Mouse (Mus musculus) forebrain, embryonic 16.5 days (tissue): ENCODE measurements at regions not wholly inside any gene's neighbourhood (a gene's known extent, or its start where the extent isn't known, plus 50 kb on each side); places are given as distances from the start of the nearest gene placed in this dataset.

ENCODE experiments used
- ATAC-seq: fragments of 200-750 bp; cut with Nextera tagmentation; 2 replicates; pipeline ENCODE4 v1.8.0; 2017; ENCODE audit warnings: mild to moderate bottlenecking, moderate library complexity
- H3K27ac ChIP-seq: fragments of 300-500 bp; sonication (generic); 2 replicates; pipeline ENCODE4 v1.5.1; 2014; ENCODE audit warnings: low read length, control low read depth
- H3K27me3 ChIP-seq: fragments of 300-500 bp; sonication (generic); replicated peaks from 2 replicates; pipeline ENCODE4 v1.6.1; 2014; ENCODE audit warnings: low read length; ENCODE audit not compliant: control insufficient read depth, insufficient read depth
- H3K36me3 ChIP-seq: fragments of 300-500 bp; sonication (generic); 2 replicates; pipeline ENCODE4 v1.6.1; 2014; ENCODE audit not compliant: control insufficient read depth, insufficient read depth
- H3K4me1 ChIP-seq: fragments of 300-500 bp; sonication (generic); replicated peaks from 2 replicates; pipeline ENCODE4 v1.6.1; 2014; ENCODE audit warnings: low read length; ENCODE audit not compliant: control insufficient read depth, insufficient read depth
- H3K4me2 ChIP-seq: fragments of 300-500 bp; sonication (generic); 2 replicates; pipeline ENCODE4 v1.6.1; 2014; ENCODE audit warnings: mild to moderate bottlenecking, low read length, control low read depth
- H3K4me3 ChIP-seq: fragments of 300-500 bp; sonication (generic); replicated peaks from 2 replicates; pipeline ENCODE4 v1.5.1; 2014; ENCODE audit warnings: mild to moderate bottlenecking, low read length, control low read depth
- H3K9ac ChIP-seq: fragments of 300-500 bp; sonication (generic); replicated peaks from 2 replicates; pipeline ENCODE4 v1.6.1; 2014; ENCODE audit warnings: low read depth, low read length, control low read depth
- H3K9me3 ChIP-seq: fragments of 300-500 bp; sonication (generic); 2 replicates; pipeline ENCODE4 v1.6.1; 2016; ENCODE audit warnings: low read length; ENCODE audit not compliant: control insufficient read depth
- WGBS: fragments of 180-500 bp; shearing (Covaris S2); extraction: QIAGEN DNeasy Blood & Tissue Kit; methylation state at CpG from one replicate; pipeline ENCODE4 v1.1.7; 2014; 5-methylcytosine and 5-hydroxymethylcytosine counted together

DNA sequence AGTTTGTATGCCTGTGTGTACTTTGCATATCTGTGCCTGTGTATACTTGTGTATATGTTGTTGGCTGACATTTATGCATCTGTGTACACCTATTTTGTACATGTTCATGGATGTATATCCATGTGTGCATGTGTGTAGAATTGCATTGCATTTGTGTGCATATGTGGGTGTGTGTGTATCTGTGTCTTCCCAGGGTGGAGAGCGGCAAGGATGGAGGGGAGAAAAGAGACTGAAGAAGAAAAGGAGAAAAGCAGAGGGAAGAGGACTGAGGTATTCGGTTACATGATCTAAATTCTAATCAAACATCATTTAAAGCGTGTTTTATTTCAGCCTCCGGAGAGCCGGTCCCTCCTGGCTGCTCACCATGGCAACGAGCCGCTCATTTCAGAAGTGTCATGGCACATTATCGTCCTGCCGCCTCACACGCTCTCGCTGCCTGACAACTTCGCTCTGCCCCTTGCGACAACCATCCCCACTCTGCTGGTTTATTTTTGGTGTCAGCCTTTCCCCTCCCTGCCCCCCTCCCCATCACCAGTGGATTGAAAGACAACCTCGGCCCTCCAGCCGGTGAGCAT, 58.6 kb downstream of the Mrm1 start:
- H3K4me3 ChIP-seq, result no peak overlapping the region
- peak overlapping the region; percentile 26 for H3K27ac ChIP-seq
- H3K4me1 ChIP-seq, result peaks cover 28% of the 10 kb centered on the region
- 10% methylated on average over 15 of the region's 15 CpGs for WGBS
- H3K4me2 ChIP-seq, result peak overlapping the region; percentile 36
- no peaks in the 10 kb centered on the region for H3K9me3 ChIP-seq
- peaks cover 41% of the 10 kb centered on the region for H3K27me3 ChIP-seq
- no peaks in the 10 kb centered on the region for H3K36me3 ChIP-seq
- ATAC-seq, result peak; percentile 79
- H3K9ac ChIP-seq, result 0 out of 2 replicates have a peak overlapping the region, but pooled peaks have one; percentile 35

GRCm38 (mm10) chr11:84759478-84759986, 59.8 kb downstream of the Mrm1 start:
- Histone ChIP-seq H3K36me3 (no peaks in the 10 kb centered on the region), H3K27ac (no peak overlapping the region; the same call in 1 of the 2 replicates), H3K27me3 (peaks cover 30% of the 10 kb centered on the region), H3K4me3 (no peak overlapping the region), H3K9me3 (no peaks in the 10 kb centered on the region), H3K4me1 (peaks cover 23% of the 10 kb centered on the region), H3K4me2 (no peak overlapping the region), H3K9ac (no peak overlapping the region)
- 86% methylated on average over 5 of the region's 5 CpGs for WGBS
- no peak for ATAC-seq

DNA sequence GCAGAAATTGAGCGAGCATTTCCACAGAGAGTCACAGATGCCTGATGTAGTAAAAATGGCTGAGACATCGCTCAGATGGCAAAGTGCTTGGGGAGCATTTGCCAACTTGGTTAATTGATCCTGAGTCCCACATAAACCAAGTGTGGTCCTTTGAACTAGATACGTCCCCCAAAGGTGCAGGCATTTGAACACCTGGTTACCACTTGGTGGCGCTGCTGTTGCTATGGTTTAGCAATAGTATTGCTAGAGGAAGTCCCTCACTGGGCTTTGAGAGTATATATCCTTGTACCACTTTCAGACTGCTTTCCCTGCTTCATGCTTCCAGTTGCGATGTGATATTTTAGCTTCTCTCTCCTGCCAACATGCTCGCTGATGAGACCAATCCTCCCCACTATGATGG, 67.3 kb downstream of the Mrm1 start:
- Histone ChIP-seq H3K27me3 (no peaks in the 10 kb centered on the region), H3K9ac (no peak overlapping the region), H3K9me3 (no peaks in the 10 kb centered on the region), H3K4me2 (no peak overlapping the region), H3K4me3 (no peak overlapping the region), H3K4me1 (no peaks in the 10 kb centered on the region), H3K27ac (no peak overlapping the region), H3K36me3 (no peaks in the 10 kb centered on the region)
- no peak for ATAC-seq
- WGBS, result 74% methylated on average over 6 of the region's 6 CpGs

DNA sequence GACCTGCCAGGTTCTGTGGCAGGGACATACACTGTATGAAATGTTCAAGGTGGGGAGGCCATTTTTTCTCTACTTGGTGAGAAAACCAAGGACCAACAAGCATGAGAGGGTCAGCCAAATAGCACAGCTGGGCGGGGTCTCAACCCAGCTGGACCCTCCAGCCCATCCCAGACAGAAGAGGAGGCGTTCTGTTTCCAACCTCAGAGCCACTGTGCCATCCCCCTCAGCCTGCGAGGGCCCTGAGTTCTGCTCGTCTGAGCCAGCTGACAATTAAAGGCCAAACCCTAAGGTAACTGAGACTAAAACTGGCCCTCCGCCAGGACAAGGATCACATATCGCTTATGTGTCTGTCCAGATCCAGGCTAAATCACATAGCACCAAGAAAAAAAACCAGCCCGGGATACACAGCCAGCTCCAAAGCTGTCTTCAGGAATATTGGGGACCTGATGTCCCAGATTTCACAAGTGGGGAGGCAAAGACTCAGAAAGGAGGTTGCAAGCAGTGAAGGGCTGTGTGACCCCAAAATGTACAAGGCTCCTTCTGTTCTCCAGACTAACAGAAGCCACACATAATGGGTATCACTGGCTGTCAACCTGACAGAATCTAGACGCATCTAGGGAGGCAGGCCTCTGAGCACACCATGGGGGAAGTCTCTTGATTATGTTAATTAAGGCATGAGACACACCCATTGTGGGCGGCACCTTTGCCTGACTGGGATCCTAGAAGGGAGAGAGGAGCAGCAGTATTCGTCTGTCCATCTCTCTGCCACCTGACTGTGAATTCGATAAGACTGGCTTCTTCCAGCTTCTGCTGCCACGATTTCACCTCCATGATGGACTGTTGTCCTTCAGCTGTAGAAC, 69.6 kb downstream of the Mrm1 start:
- H3K27me3 ChIP-seq, result no peaks in the 10 kb centered on the region; the same call in 1 of the 2 replicates
- no peak for ATAC-seq
- WGBS, result 34% methylated on average over 12 of the region's 12 CpGs

DNA sequence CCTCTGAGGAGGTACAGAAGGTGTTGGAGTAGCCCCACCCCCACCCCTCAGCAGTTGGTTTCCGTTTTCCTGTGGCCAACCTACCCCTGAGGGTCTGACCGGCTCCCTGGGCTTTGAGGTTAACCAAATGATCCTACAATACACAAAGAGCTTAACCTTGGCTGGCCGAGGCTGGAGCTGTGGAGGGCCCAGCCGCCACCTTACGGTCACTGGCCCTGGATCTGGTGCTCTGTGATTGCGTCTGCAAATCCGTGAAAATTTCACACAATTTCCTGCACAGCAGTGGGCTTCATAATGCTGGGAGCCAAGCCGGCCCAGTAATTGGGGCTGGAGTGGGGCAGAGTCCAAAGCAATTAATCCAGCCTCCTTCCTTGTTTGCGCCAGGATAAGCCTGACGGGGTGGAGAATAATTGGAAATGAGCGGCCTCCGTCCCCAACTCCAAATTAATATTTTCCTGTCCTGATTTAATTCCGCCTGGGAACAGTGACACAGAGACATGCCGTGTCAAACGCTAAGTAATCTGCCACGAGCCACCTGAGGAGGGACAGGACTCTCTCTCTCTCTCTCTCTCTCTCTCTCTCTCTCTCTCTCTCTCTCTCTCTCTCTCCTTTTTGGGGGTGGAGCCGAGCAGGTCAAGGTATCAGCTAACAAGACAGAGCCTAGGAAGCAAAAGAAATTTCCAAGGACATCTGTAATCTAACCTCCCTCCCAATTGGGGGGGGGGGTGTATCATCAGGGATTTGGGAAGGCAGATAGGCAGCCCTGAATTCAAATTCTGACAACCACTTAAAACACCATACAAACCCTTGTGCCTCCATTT, 80.3 kb downstream of the Mrm1 start:
- Histone ChIP-seq H3K9me3 (no peaks in the 10 kb centered on the region; the same call in 1 of the 2 replicates), H3K4me3 (no peak overlapping the region), H3K27ac (no peak overlapping the region), H3K9ac (no peak overlapping the region; the same call in 1 of the 2 replicates), H3K36me3 (no peaks in the 10 kb centered on the region), H3K4me2 (no peak overlapping the region), H3K27me3 (peaks cover 3% of the 10 kb centered on the region; the same call in 1 of the 2 replicates), H3K4me1 (0 out of 2 replicates have a peak, but pooled peaks cover 3% of the 10 kb centered on the region)
- peak; percentile 26; the same call in 1 of the 2 replicates for ATAC-seq
- WGBS, result 6% methylated on average over 17 of the region's 17 CpGs

More for the DNA sequence above, 69.6 kb downstream of the Mrm1 start:
- H3K27ac ChIP-seq, result no peak overlapping the region
- no peak overlapping the region for H3K4me2 ChIP-seq
- H3K36me3 ChIP-seq, result no peaks in the 10 kb centered on the region
- H3K9ac ChIP-seq, result no peak overlapping the region
- no peak overlapping the region for H3K4me3 ChIP-seq
- H3K9me3 ChIP-seq, result no peaks in the 10 kb centered on the region
- no peaks in the 10 kb centered on the region for H3K4me1 ChIP-seq

DNA sequence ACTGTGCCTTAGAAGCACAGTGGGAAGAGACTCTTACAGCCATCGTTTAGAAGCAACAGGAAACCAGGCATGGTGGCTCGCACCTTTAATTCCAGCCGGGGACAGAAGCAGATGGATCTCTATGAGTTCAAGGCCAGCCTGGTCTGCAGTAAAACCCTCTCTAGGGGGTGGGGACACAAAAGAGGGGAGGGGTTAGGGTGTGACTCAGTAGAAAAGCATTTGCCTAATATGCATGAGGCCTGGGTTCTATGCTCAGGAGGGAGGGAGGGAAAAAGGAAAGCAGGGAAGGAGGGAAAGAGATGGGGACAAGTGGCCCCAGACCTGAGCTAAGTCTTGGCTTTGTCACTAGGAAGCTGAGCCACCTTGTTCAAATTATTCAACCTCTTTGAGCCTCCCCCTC, 81.2 kb downstream of the Mrm1 start:
- Histone ChIP-seq H3K27ac (no peak overlapping the region), H3K4me2 (no peak overlapping the region), H3K36me3 (no peaks in the 10 kb centered on the region), H3K4me1 (0 out of 2 replicates have a peak, but pooled peaks cover 3% of the 10 kb centered on the region), H3K9me3 (no peaks in the 10 kb centered on the region; the same call in 1 of the 2 replicates), H3K4me3 (no peak overlapping the region), H3K9ac (no peak overlapping the region), H3K27me3 (peaks cover 3% of the 10 kb centered on the region; the same call in 1 of the 2 replicates)
- 57% methylated on average over 3 of the region's 3 CpGs for WGBS
- no peak for ATAC-seq

- no peak overlapping the region for H3K4me3 ChIP-seq
- no peak overlapping the region for H3K27ac ChIP-seq
- no peak overlapping the region for H3K9ac ChIP-seq
- no peaks in the 10 kb centered on the region for H3K4me1 ChIP-seq
- WGBS, result 71% methylated on average over 6 of the region's 6 CpGs
- no peak overlapping the region for H3K4me2 ChIP-seq
- H3K36me3 ChIP-seq, result no peaks in the 10 kb centered on the region
- no peak for ATAC-seq
- no peaks in the 10 kb centered on the region; the same call in 1 of the 2 replicates for H3K9me3 ChIP-seq
- H3K27me3 ChIP-seq, result peaks cover 9% of the 10 kb centered on the region
Measured at GRCm38 (mm10) chr11:84731890-84732289, 87.4 kb downstream of the Mrm1 start.

DNA sequence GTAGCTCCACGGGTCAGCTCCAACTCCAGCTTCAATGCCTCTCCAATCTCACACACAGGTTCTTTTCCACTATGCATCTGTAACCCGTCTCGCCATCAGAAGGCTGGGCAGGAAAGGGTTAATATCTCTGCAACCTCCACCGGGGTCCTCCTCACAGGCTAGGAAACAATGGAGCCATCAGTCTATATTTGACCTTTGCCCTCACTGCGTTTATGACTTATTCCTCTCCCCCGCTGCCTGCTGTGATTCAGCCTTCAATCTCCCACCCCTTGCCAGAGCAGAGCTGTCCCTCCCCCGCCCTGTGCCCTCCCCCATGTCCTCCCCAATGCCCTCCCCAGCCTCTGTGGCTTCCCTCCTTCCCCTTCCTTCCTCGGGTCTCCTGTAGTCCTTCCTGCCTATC, 89.1 kb downstream of the Mrm1 start:
- Histone ChIP-seq H3K9me3 (no peaks in the 10 kb centered on the region), H3K4me1 (no peaks in the 10 kb centered on the region), H3K4me2 (no peak overlapping the region), H3K9ac (no peak overlapping the region), H3K36me3 (no peaks in the 10 kb centered on the region), H3K27ac (no peak overlapping the region), H3K4me3 (no peak overlapping the region), H3K27me3 (peaks cover 9% of the 10 kb centered on the region)
- no peak for ATAC-seq
- WGBS, result 22% methylated on average over 8 of the region's 8 CpGs

DNA sequence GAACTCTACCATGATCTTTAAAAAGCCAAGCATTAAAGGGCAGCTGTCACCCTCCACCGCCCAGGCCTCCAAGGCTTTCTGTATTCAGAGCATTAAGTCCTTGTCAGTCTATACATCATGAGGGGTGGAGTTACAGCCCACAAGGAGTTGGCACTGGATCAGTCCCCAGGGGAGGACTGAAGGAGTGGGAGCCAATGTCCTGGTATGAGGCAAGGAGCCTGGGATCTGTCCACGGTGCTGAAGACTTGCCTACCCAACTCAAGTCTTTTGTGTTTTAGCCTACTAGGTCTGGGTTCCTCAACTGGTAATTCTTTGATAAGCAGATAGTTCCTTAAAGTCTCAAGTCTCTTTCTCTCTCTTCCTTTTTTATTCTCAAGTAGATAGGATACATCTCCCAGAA, 90.1 kb downstream of the Mrm1 start:
- no peak overlapping the region for H3K9ac ChIP-seq
- H3K27ac ChIP-seq, result no peak overlapping the region
- H3K4me2 ChIP-seq, result no peak overlapping the region
- no peak overlapping the region for H3K4me3 ChIP-seq
- H3K27me3 ChIP-seq, result peaks cover 17% of the 10 kb centered on the region
- WGBS, result 19% methylated on average over 2 of the region's 2 CpGs
- no peak for ATAC-seq
- no peaks in the 10 kb centered on the region for H3K4me1 ChIP-seq
- H3K36me3 ChIP-seq, result no peaks in the 10 kb centered on the region
- no peaks in the 10 kb centered on the region for H3K9me3 ChIP-seq
